Mouse (Mus musculus): ENCODE measurements at regions not wholly inside any gene's neighbourhood (a gene's known extent, or its start where the extent isn't known, plus 50 kb on each side); places are given as distances from the start of the nearest gene placed in this dataset.

GRCm38 (mm10) chr12:13769156-13769555 lies 382.7 kb downstream of the Fam84a start:
- Histone ChIP-seq H3K27ac (ENCODE audit: insufficient read depth, low read depth, low read length) (no peak overlapping the region), H3K4me3 (ENCODE audit: insufficient read depth, low read length) (no peak overlapping the region), H3K4me1 (ENCODE audit: control insufficient read depth, insufficient read depth, low read length) (no peaks in the 10 kb centered on the region)
- TF ChIP-seq CTCF (IDR thresholded peaks at IDR 0.05; ENCODE audit: low read depth, low read length) = no peak

- no peak overlapping the region for H3K4me3 ChIP-seq (ENCODE audit: insufficient read depth, low read length)
- H3K4me1 ChIP-seq (ENCODE audit: control insufficient read depth, insufficient read depth, low read length) = no peaks in the 10 kb centered on the region
- no peak for TF ChIP-seq CTCF (IDR thresholded peaks at IDR 0.05; ENCODE audit: low read depth, low read length)
- TF ChIP-seq POLR2A (IDR thresholded peaks at IDR 0.05; ENCODE audit: borderline replicate concordance, low read depth, low read length) = no peak
- H3K27ac ChIP-seq (ENCODE audit: insufficient read depth, low read depth, low read length) = no peak overlapping the region
Observed at GRCm38 (mm10) chr12:13766486-13766885, 385.4 kb downstream of the Fam84a start.

- Histone ChIP-seq H3K4me3 (ENCODE audit: insufficient read depth, low read length) (no peak overlapping the region), H3K4me1 (ENCODE audit: control insufficient read depth, insufficient read depth, low read length) (no peaks in the 10 kb centered on the region), H3K27ac (ENCODE audit: insufficient read depth, low read depth, low read length) (no peak overlapping the region)
- TF ChIP-seq CTCF (IDR thresholded peaks at IDR 0.05; ENCODE audit: low read depth, low read length) (no peak), POLR2A (IDR thresholded peaks at IDR 0.05; ENCODE audit: borderline replicate concordance, low read depth, low read length) (no peak)
Observed at GRCm38 (mm10) chr12:13753878-13754277, 398.0 kb downstream of the Fam84a start.

GRCm38 (mm10) chr12:13744323-13744931 lies 407.4 kb downstream of the Fam84a start:
- TF ChIP-seq POLR2A (IDR thresholded peaks at IDR 0.05; ENCODE audit: borderline replicate concordance, low read depth, low read length) = no peak
- H3K27ac ChIP-seq (ENCODE audit: insufficient read depth, low read depth, low read length) = no peak overlapping the region

GRCm38 (mm10) chr12:13729901-13730637 lies 421.8 kb downstream of the Fam84a start:
- Histone ChIP-seq H3K4me1 (ENCODE audit: control insufficient read depth, insufficient read depth, low read length) (no peaks in the 10 kb centered on the region), H3K27ac (ENCODE audit: insufficient read depth, low read depth, low read length) (no peak overlapping the region), H3K4me3 (ENCODE audit: insufficient read depth, low read length) (no peak overlapping the region)
- TF ChIP-seq CTCF (IDR thresholded peaks at IDR 0.05; ENCODE audit: low read depth, low read length) (no peak), POLR2A (IDR thresholded peaks at IDR 0.05; ENCODE audit: borderline replicate concordance, low read depth, low read length) (no peak)

More at GRCm38 (mm10) chr12:13744323-13744931, 407.4 kb downstream of the Fam84a start:
- H3K4me3 ChIP-seq (ENCODE audit: insufficient read depth, low read length) = no peak overlapping the region
- H3K4me1 ChIP-seq (ENCODE audit: control insufficient read depth, insufficient read depth, low read length) = no peaks in the 10 kb centered on the region

GRCm38 (mm10) chr12:13728986-13729385 lies 422.9 kb downstream of the Fam84a start:
- TF ChIP-seq CTCF (IDR thresholded peaks at IDR 0.05; ENCODE audit: low read depth, low read length) = no peak
- Histone ChIP-seq H3K4me1 (ENCODE audit: control insufficient read depth, insufficient read depth, low read length) (no peaks in the 10 kb centered on the region), H3K27ac (ENCODE audit: insufficient read depth, low read depth, low read length) (no peak overlapping the region), H3K4me3 (ENCODE audit: insufficient read depth, low read length) (no peak overlapping the region)

- H3K27ac ChIP-seq (ENCODE audit: insufficient read depth, low read depth, low read length) = no peak overlapping the region
Observed at GRCm38 (mm10) chr12:13724511-13724910, 427.3 kb downstream of the Fam84a start.

GRCm38 (mm10) chr12:13709806-13710205 lies 440.9 kb downstream of the Nbas start:
- no peaks in the 10 kb centered on the region for H3K4me1 ChIP-seq (ENCODE audit: control insufficient read depth, insufficient read depth, low read length)
- no peak overlapping the region for H3K4me3 ChIP-seq (ENCODE audit: insufficient read depth, low read length)
- no peak overlapping the region for H3K27ac ChIP-seq (ENCODE audit: insufficient read depth, low read depth, low read length)
- TF ChIP-seq CTCF (IDR thresholded peaks at IDR 0.05; ENCODE audit: low read depth, low read length) (no peak), POLR2A (IDR thresholded peaks at IDR 0.05; ENCODE audit: borderline replicate concordance, low read depth, low read length) (no peak)

More at GRCm38 (mm10) chr12:13724511-13724910, 427.3 kb downstream of the Fam84a start:
- no peak for TF ChIP-seq POLR2A (IDR thresholded peaks at IDR 0.05; ENCODE audit: borderline replicate concordance, low read depth, low read length)
- no peak overlapping the region for H3K4me3 ChIP-seq (ENCODE audit: insufficient read depth, low read length)
- H3K4me1 ChIP-seq (ENCODE audit: control insufficient read depth, insufficient read depth, low read length) = no peaks in the 10 kb centered on the region

- Histone ChIP-seq H3K27ac (ENCODE audit: insufficient read depth, low read depth, low read length) (no peak overlapping the region), H3K4me3 (ENCODE audit: insufficient read depth, low read length) (no peak overlapping the region), H3K4me1 (ENCODE audit: control insufficient read depth, insufficient read depth, low read length) (no peaks in the 10 kb centered on the region)
- no peak for TF ChIP-seq CTCF (IDR thresholded peaks at IDR 0.05; ENCODE audit: low read depth, low read length)
- TF ChIP-seq POLR2A (IDR thresholded peaks at IDR 0.05; ENCODE audit: borderline replicate concordance, low read depth, low read length) = no peak
Observed at GRCm38 (mm10) chr12:13707747-13708146, 438.8 kb downstream of the Nbas start.

- Histone ChIP-seq H3K4me1 (ENCODE audit: control insufficient read depth, insufficient read depth, low read length) (no peaks in the 10 kb centered on the region), H3K4me3 (ENCODE audit: insufficient read depth, low read length) (no peak overlapping the region), H3K27ac (ENCODE audit: insufficient read depth, low read depth, low read length) (no peak overlapping the region)
- no peak for TF ChIP-seq CTCF (IDR thresholded peaks at IDR 0.05; ENCODE audit: low read depth, low read length)
- TF ChIP-seq POLR2A (IDR thresholded peaks at IDR 0.05; ENCODE audit: borderline replicate concordance, low read depth, low read length) = no peak
Observed at GRCm38 (mm10) chr12:13706510-13706909, 437.6 kb downstream of the Nbas start.
